Mouse (Mus musculus) neural tube, embryonic 15.5 days (tissue): Measurements from ENCODE around the gene Cyp2d11. TPM values are rescaled to one million over a fixed set of nuclear protein-coding genes. Genes with fewer than 3 reads are reported as not detected.

ENCODE experiments used
- ATAC-seq: fragments of 200-750 bp; cut with Nextera tagmentation; 2 replicates; pipeline ENCODE4 v1.8.0; 2017; ENCODE audit warnings: mild to moderate bottlenecking, moderate TSS enrichment, moderate library complexity; ENCODE audit not compliant: low FRiP score
- H3K27ac ChIP-seq: fragments of 300-500 bp; sonication (generic); replicated peaks from 2 replicates; pipeline ENCODE4 v1.5.1; 2015; ENCODE audit warnings: mild to moderate bottlenecking, inconsistent platforms
- H3K27me3 ChIP-seq: fragments of 300-500 bp; sonication (generic); replicated peaks from 2 replicates; pipeline ENCODE4 v1.6.1; 2015; ENCODE audit warnings: inconsistent platforms
- H3K36me3 ChIP-seq: fragments of 300-500 bp; sonication (generic); 2 replicates; pipeline ENCODE4 v1.6.1; 2015; ENCODE audit warnings: inconsistent platforms
- H3K4me1 ChIP-seq: fragments of 300-500 bp; sonication (generic); 2 replicates; pipeline ENCODE4 v1.6.1; 2015; ENCODE audit warnings: inconsistent platforms
- H3K4me2 ChIP-seq: fragments of 300-500 bp; sonication (generic); 2 replicates; pipeline ENCODE4 v1.6.1; 2015; ENCODE audit warnings: inconsistent platforms, mild to moderate bottlenecking, moderate library complexity
- H3K4me3 ChIP-seq: fragments of 300-500 bp; sonication (generic); replicated peaks from 2 replicates; pipeline ENCODE4 v1.5.1; 2015; ENCODE audit warnings: mild to moderate bottlenecking, inconsistent platforms
- H3K9ac ChIP-seq: fragments of 300-500 bp; sonication (generic); replicated peaks from 2 replicates; pipeline ENCODE4 v1.6.1; 2015; ENCODE audit warnings: mild to moderate bottlenecking, inconsistent platforms
- H3K9me3 ChIP-seq: fragments of 300-500 bp; sonication (generic); replicated peaks from 2 replicates; pipeline ENCODE4 v1.6.1; 2016; ENCODE audit warnings: inconsistent platforms
- WGBS: fragments of 180-500 bp; shearing (Covaris S2); methylation state at CpG from one replicate; pipeline ENCODE4 v1.1.7; 2015; ENCODE audit warnings: mixed read lengths; 5-methylcytosine and 5-hydroxymethylcytosine counted together
- polyA plus RNA-seq: library from polyadenylated mRNA; unstranded; fragments of >200 nt; fragmentation: Nextera tagmentation; extraction: Ambion mirVana; gene quantifications from 2 replicates; pipeline ENCODE4 v1.2.1, GENCODE M21; 2015

Cyp2d11 gene
- polyA plus RNA-seq, 1 experiment from 2014 or later: not detected

DNA sequence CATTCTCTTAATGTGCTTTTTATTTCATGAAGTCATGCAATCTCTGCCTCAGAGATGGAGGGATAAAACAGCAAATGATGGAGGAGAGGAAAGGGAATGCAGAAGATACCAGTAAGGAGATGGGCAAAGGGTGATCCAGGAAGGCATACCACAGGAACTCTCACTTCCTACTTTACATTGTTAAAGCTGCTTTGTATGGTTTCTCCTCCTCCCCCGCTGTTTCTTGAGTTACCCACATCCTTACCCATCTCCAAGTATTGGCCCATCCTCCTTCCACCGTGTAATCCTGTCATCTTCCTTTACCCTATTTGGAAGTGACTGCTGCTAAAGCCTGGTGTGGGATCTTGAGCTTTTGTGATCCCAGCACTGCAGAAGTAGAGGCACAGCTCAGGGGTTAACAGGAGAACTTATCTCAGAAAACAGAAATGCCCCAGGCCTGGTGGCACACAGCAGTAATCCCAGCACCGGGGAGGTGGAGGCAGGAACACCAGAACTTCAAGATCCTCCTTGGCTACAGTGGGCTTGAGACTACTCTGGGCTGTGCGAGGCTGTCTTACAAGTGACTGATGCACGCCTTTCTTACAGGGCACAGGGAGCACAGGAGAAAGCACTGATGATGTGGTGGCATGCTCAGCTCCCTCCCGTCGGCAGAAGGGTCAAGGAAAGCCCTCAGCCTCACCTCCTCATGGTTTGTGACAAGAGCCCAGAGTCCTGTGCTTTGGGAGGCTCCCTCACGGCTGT is 45.4 kb downstream of the Cyp2d11 start:
- peaks cover 45% of the 10 kb centered on the region for H3K4me1 ChIP-seq
- no peak for ATAC-seq
- H3K36me3 ChIP-seq: peaks cover 33% of the 10 kb centered on the region
- H3K4me2 ChIP-seq: no peak overlapping the region
- WGBS: 93% methylated on average over 8 of the region's 8 CpGs
- H3K9me3 ChIP-seq: no peaks in the 10 kb centered on the region
- no peaks in the 10 kb centered on the region for H3K27me3 ChIP-seq
- H3K9ac ChIP-seq: no peak overlapping the region
- H3K4me3 ChIP-seq: no peak overlapping the region
- no peak overlapping the region; the same call in 1 of the 2 replicates for H3K27ac ChIP-seq

DNA sequence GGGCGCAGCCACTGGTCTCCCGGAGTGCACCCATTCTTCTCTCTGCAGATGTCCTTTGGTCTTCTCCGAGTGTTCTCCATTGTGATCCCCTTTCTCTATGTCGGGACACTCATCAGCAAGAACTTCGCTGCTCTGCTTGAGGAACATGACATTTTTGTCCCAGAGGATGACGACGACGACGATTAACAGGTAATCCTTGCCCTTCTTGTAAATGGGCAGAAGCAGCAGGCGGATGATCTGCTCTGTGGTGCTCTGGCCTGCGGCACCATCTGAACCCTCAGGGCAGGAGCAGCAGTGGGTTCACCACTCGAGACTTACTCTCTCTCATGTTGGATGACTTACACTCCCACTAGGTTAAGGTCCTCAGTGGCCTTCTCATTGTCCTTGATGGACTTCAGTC is 46.0 kb downstream of the Cyp2d11 start:
- 90% methylated on average over 12 of the region's 12 CpGs for WGBS
- Histone ChIP-seq H3K27me3 (no peaks in the 10 kb centered on the region), H3K4me3 (no peak overlapping the region)

DNA sequence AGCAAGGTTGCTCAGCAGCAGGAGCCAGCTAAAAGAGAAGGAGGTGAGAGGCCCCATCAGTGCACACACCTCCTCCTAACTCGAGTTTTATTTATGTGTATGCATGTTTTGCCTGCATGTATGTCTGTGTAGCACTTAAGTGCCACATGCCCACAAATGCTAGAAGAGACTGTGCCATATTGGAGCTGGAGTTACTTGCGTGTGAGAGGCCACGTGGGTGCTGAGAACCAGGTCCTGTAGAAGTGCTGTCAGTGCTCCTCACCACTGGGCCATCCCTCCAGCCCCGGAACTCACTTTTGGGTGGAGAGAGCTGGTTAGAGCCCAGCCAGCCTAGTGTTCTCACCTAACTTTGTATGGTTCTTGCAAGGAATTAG is 46.5 kb downstream of the Cyp2d11 start:
- Histone ChIP-seq H3K27ac (no peak overlapping the region), H3K36me3 (peaks cover 33% of the 10 kb centered on the region), H3K9me3 (no peaks in the 10 kb centered on the region), H3K4me2 (peak overlapping the region; percentile 83), H3K4me1 (peaks cover 34% of the 10 kb centered on the region), H3K9ac (peak overlapping the region; percentile 56; the same call in 1 of the 2 replicates), H3K4me3 (peak overlapping the region; percentile 74), H3K27me3 (no peaks in the 10 kb centered on the region)
- WGBS: 87% methylated on average over 4 of the region's 4 CpGs
- ATAC-seq: no peak

More for the DNA sequence above, 46.0 kb downstream of the Cyp2d11 start:
- Histone ChIP-seq H3K9me3 (no peaks in the 10 kb centered on the region), H3K4me2 (peak overlapping the region; percentile 83), H3K4me1 (peaks cover 40% of the 10 kb centered on the region), H3K9ac (no peak overlapping the region), H3K36me3 (peaks cover 33% of the 10 kb centered on the region), H3K27ac (no peak overlapping the region)
- ATAC-seq: no peak

DNA sequence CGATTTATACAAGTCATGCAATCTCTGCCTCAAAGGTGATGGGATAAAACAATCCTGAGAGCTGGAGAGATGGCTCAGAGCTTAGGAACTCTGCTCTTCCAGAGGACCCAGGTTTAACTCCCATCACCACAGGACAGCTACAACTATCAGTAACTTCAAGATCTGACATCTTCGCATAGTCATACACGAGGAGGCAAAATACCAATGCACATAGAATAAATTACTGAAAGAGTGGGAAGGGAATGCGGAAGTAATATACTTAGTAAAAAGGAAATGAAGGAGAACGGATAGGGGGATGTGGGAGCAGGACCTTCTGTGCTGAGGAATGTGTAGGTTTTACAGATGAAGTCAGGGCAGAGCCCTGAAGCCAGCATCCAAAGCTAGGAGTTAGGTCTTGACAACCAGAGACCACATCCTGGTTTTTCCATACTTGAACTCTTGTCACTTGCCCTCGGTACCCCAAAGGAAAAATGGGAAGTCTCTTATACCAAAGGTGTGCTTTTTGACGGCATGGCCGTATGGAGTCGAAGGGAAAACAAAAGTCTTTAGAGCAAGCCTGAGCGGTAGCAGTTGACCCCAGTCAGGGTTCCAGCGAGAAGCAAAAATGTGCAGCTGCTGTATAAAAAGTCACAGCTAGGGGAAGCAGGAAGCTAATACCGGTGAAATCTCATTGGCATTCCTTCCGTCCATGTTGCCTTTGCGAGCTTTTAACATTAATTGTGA is 47.1 kb downstream of the Cyp2d11 start:
- 60% methylated on average over 14 of the region's 14 CpGs for WGBS
- no peaks in the 10 kb centered on the region for H3K27me3 ChIP-seq
- no peak for ATAC-seq
- peaks cover 28% of the 10 kb centered on the region for H3K4me1 ChIP-seq
- H3K9ac ChIP-seq: peak overlapping the region; percentile 56
- H3K4me3 ChIP-seq: peak overlapping the region; percentile 74
- peak overlapping the region; percentile 83 for H3K4me2 ChIP-seq
- peaks cover 33% of the 10 kb centered on the region for H3K36me3 ChIP-seq
- peak overlapping the region; percentile 96 for H3K27ac ChIP-seq
- no peaks in the 10 kb centered on the region for H3K9me3 ChIP-seq

DNA sequence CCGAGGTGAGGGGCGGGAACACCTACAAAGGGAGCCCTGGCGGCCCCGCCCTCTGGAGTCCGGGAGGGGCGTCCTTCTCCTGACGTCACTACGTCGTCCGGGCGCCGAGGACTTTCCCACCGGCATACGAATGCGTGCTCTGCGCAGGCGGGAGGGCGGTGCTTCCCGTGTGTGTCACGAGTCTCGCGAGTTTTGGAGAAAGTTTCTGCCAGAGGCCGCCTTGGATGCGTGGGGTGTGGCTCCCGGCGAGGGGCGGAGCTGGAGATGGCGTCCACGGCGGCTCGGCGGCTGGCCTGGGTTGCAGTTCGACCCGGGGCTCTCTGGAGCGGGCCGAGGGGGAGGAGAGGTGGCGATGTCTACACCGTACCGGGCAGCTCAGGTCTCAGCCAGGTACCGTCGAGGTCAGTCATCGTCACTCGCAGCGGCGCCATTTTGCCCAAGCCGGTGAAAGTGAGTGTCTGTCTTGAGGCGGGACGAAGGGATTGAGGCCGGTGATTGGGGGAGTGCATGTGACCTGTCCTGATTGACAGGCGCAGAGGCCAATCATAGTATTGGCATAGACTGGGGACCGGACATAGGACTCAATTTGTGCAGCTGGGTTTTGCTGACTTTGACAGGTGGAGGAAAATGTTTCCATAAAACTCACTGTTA is 47.9 kb downstream of the Cyp2d11 start:
- peak overlapping the region; percentile 74 for H3K4me3 ChIP-seq
- H3K9ac ChIP-seq: peak overlapping the region; percentile 73
- H3K4me2 ChIP-seq: peak overlapping the region; percentile 83
- H3K9me3 ChIP-seq: no peaks in the 10 kb centered on the region
- under 1% methylated on average over 47 of the region's 51 CpGs for WGBS
- H3K27me3 ChIP-seq: peaks cover 4% of the 10 kb centered on the region
- H3K27ac ChIP-seq: peak overlapping the region; percentile 96
- ATAC-seq: peak; percentile 99
- H3K36me3 ChIP-seq: peaks cover 31% of the 10 kb centered on the region
- peaks cover 25% of the 10 kb centered on the region for H3K4me1 ChIP-seq

DNA sequence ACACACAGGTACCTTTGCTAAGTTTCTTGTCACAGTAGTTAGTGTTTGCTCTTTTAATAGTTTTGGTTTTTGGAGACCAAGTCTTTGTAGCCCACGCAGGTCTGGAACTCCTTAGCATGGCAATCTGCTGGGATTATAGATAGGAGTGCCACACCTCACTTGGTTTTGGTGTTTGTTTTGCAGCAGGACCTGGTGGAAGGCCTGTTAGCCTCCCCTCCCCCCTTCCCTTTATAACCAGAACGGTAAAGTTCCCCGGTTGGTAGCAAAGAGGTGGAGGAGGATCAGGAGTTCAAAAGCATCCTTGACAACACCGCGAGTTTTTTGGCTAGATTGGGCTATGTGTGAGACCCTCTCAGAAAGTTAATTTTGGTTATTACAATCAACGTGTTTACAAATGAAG is 48.9 kb downstream of the Cyp2d11 start:
- Histone ChIP-seq H3K4me3 (no peak overlapping the region), H3K9me3 (no peaks in the 10 kb centered on the region), H3K36me3 (peaks cover 23% of the 10 kb centered on the region), H3K27me3 (peaks cover 14% of the 10 kb centered on the region), H3K4me2 (no peak overlapping the region), H3K27ac (no peak overlapping the region), H3K9ac (no peak overlapping the region), H3K4me1 (peaks cover 26% of the 10 kb centered on the region)
- WGBS: 86% methylated on average over 6 of the region's 6 CpGs
- no peak for ATAC-seq

DNA sequence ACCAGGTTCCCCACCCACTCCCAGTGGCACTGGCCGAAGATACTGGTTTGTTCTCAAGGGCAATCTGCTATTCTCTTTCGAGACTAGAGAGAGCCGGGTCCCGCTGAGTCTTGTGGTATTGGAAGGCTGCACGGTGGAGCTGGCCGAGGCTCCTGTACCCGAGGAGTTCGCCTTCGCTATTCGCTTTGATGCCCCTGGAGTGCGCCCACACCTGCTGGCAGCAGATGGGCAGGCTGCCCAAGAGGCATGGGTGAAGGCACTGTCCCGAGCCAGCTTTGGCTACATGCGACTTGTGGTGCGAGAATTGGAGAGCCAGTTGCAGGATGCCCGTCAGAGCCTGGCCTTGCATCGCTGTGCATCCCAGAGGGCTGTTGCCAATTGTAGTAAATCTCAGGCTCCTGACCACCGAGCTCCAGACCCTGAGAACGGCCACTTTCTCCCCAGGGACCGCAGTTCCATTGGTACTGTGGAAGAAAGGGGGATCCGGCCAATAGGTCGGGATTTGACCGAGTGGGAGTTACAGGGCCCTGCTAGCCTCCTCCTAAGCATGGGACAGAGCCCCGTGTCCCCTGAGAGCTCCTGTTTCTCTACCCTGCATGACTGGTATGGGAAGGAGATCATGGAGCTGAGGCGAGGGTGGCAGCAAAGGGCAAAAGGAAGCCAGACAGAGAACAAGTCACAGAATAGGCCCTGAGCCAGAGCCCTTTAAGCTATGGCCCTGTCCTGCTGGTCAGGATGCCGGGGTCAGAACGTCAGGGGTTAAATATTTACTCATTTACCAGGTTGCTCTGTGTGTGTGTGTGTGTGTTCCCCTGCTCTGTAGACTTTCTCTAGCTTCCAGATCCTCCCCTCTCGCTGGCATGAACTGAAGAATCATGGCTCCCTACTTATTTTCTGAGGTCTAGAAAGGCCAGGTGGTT is 50.2 kb downstream of the Cyp2d11 start:
- 87% methylated on average over 27 of the region's 27 CpGs for WGBS
- H3K9ac ChIP-seq: no peak overlapping the region
- no peak overlapping the region for H3K27ac ChIP-seq
- ATAC-seq: no peak
- H3K9me3 ChIP-seq: no peaks in the 10 kb centered on the region
- H3K4me3 ChIP-seq: no peak overlapping the region
- peaks cover 10% of the 10 kb centered on the region for H3K36me3 ChIP-seq
- H3K27me3 ChIP-seq: peaks cover 14% of the 10 kb centered on the region
- no peak overlapping the region for H3K4me2 ChIP-seq
- peaks cover 36% of the 10 kb centered on the region for H3K4me1 ChIP-seq

DNA sequence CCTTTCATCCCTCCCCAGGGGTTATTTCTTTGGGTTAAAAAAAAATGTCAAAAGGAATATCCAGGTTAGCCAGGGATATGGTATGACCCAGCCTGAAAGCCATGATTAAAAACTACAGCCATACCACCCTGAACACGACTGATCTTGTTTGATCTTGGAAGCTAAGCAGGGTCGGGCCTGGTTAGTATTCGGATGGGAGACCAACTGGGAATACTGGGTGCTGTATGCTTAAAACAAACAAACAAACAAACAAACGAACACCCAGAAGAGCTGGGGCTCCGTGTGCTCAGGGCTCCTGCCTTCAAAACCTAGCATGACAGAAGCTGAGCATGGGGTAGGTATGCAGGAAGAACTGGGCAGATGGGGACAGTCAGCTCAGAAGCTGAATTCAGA is 51.3 kb downstream of the Cyp2d11 start:
- peaks cover 14% of the 10 kb centered on the region for H3K27me3 ChIP-seq
- peaks cover 35% of the 10 kb centered on the region for H3K4me1 ChIP-seq
- no peaks in the 10 kb centered on the region for H3K36me3 ChIP-seq
- no peak overlapping the region for H3K27ac ChIP-seq
- H3K9me3 ChIP-seq: no peaks in the 10 kb centered on the region
- no peak for ATAC-seq
- WGBS: 84% methylated on average over 5 of the region's 5 CpGs
- no peak overlapping the region for H3K4me3 ChIP-seq
- no peak overlapping the region for H3K4me2 ChIP-seq
- H3K9ac ChIP-seq: no peak overlapping the region

GRCm38 (mm10) chr15:82341675-82342542 is 51.9 kb downstream of the Cyp2d11 start:
- 68% methylated on average over 15 of the region's 15 CpGs for WGBS
- H3K4me3 ChIP-seq: peak overlapping the region; percentile 34; the same call in 1 of the 2 replicates
- ATAC-seq: no peak
- H3K9me3 ChIP-seq: no peaks in the 10 kb centered on the region
- H3K9ac ChIP-seq: no peak overlapping the region; the same call in 1 of the 2 replicates
- H3K27me3 ChIP-seq: peaks cover 14% of the 10 kb centered on the region
- peak overlapping the region; percentile 56 for H3K4me2 ChIP-seq
- H3K4me1 ChIP-seq: peaks cover 35% of the 10 kb centered on the region
- no peaks in the 10 kb centered on the region for H3K36me3 ChIP-seq
- H3K27ac ChIP-seq: no peak overlapping the region

- Histone ChIP-seq H3K27me3 (peaks cover 14% of the 10 kb centered on the region), H3K36me3 (no peaks in the 10 kb centered on the region), H3K4me3 (peak overlapping the region; percentile 34), H3K27ac (no peak overlapping the region; the same call in 1 of the 2 replicates), H3K4me1 (peaks cover 37% of the 10 kb centered on the region), H3K9ac (peak overlapping the region; percentile 37), H3K4me2 (peak overlapping the region; percentile 56), H3K9me3 (no peaks in the 10 kb centered on the region)
- no peak for ATAC-seq
- WGBS: 7% methylated on average over 39 of the region's 40 CpGs
These were observed 52.8 kb downstream of the Cyp2d11 start for GRCm38 (mm10) chr15:82341036-82341501.
